Mouse (Mus musculus): ENCODE results near the gene Wdr59. TPM values are rescaled to one million over a fixed set of nuclear protein-coding genes. Genes with fewer than 3 reads are reported as not detected.
"Not testable (repeated sequence)": the region's sequence is repeated elsewhere in the genome, so short reads cannot be mapped to it uniquely, and the experiment has no call there.

Gene Wdr59
- polyA plus RNA-seq, 1 experiment from 2014 or later = 6.0 TPM

- Histone ChIP-seq H3K4me2 (replicated peaks) (no peak overlapping the region), H3K9ac (replicated peaks) (no peak overlapping the region), H3K36me3 (no peaks in the 10 kb centered on the region), H3K27ac (replicated peaks) (no peak overlapping the region), H3K27me3 (no peaks in the 10 kb centered on the region), H3K4me3 (no peak overlapping the region), H3K9me3 (no peaks in the 10 kb centered on the region), H3K4me1 (peaks cover 2% of the 10 kb centered on the region; the same call in 1 of the 2 replicates)
- 78% methylated on average over 8 of the region's 8 CpGs for WGBS
- ATAC-seq (ENCODE audit: low FRiP score, low read depth) = no peak
Measured at GRCm38 (mm10) chr8:111513446-111513845, 8.4 kb downstream of the Wdr59 start.

- Histone ChIP-seq H3K36me3 (no peaks in the 10 kb centered on the region), H3K4me1 (peaks cover 3% of the 10 kb centered on the region; the same call in 1 of the 2 replicates), H3K27me3 (no peaks in the 10 kb centered on the region), H3K4me3 (no peak overlapping the region), H3K9me3 (no peaks in the 10 kb centered on the region), H3K4me2 (replicated peaks) (no peak overlapping the region), H3K27ac (replicated peaks) (no peak overlapping the region), H3K9ac (replicated peaks) (no peak overlapping the region)
- 84% methylated on average over 7 of the region's 7 CpGs for WGBS
- no peak for ATAC-seq (ENCODE audit: low FRiP score, low read depth)
Measured at GRCm38 (mm10) chr8:111512941-111513340, 9.0 kb downstream of the Wdr59 start.

GRCm38 (mm10) chr8:111510401-111510800 lies 11.5 kb downstream of the Wdr59 start:
- peaks cover 3% of the 10 kb centered on the region; the same call in 1 of the 2 replicates for H3K4me1 ChIP-seq
- ATAC-seq (ENCODE audit: low FRiP score, low read depth) = no peak

GRCm38 (mm10) chr8:111509278-111509677 lies 12.6 kb downstream of the Wdr59 start:
- Histone ChIP-seq H3K9me3 (no peaks in the 10 kb centered on the region), H3K27ac (replicated peaks) (no peak overlapping the region)

More at GRCm38 (mm10) chr8:111510401-111510800, 11.5 kb downstream of the Wdr59 start:
- Histone ChIP-seq H3K9me3 (no peaks in the 10 kb centered on the region), H3K27me3 (no peaks in the 10 kb centered on the region), H3K4me3 (no peak overlapping the region), H3K9ac (replicated peaks) (no peak overlapping the region), H3K36me3 (no peaks in the 10 kb centered on the region), H3K4me2 (replicated peaks) (no peak overlapping the region), H3K27ac (replicated peaks) (no peak overlapping the region)
- WGBS = 77% methylated on average over 4 of the region's 4 CpGs

GRCm38 (mm10) chr8:111508566-111508965 lies 13.3 kb downstream of the Wdr59 start:
- Histone ChIP-seq H3K9me3 (no peaks in the 10 kb centered on the region), H3K27ac (replicated peaks) (no peak overlapping the region), H3K9ac (replicated peaks) (no peak overlapping the region), H3K4me2 (replicated peaks) (no peak overlapping the region), H3K4me3 (no peak overlapping the region), H3K4me1 (peaks cover 3% of the 10 kb centered on the region; the same call in 1 of the 2 replicates), H3K36me3 (peaks cover 3% of the 10 kb centered on the region; the same call in 1 of the 2 replicates), H3K27me3 (no peaks in the 10 kb centered on the region)
- no peak for ATAC-seq (ENCODE audit: low FRiP score, low read depth)
- WGBS = 47% methylated on average over 2 of the region's 2 CpGs

More at GRCm38 (mm10) chr8:111509278-111509677, 12.6 kb downstream of the Wdr59 start:
- Histone ChIP-seq H3K4me1 (peaks cover 3% of the 10 kb centered on the region; the same call in 1 of the 2 replicates), H3K36me3 (peaks cover 2% of the 10 kb centered on the region; the same call in 1 of the 2 replicates), H3K27me3 (no peaks in the 10 kb centered on the region), H3K4me3 (no peak overlapping the region), H3K9ac (replicated peaks) (no peak overlapping the region), H3K4me2 (replicated peaks) (no peak overlapping the region)
- no peak for ATAC-seq (ENCODE audit: low FRiP score, low read depth)
- WGBS = 88% methylated on average over 11 of the region's 11 CpGs

- Histone ChIP-seq H3K4me2 (replicated peaks) (no peak overlapping the region), H3K4me3 (no peak overlapping the region), H3K27me3 (no peaks in the 10 kb centered on the region), H3K9ac (replicated peaks) (no peak overlapping the region), H3K27ac (replicated peaks) (no peak overlapping the region), H3K9me3 (no peaks in the 10 kb centered on the region), H3K36me3 (peaks cover 14% of the 10 kb centered on the region), H3K4me1 (no peaks in the 10 kb centered on the region)
- 74% methylated on average over 11 of the region's 11 CpGs for WGBS
- ATAC-seq (ENCODE audit: low FRiP score, low read depth) = no peak
Measured at GRCm38 (mm10) chr8:111501724-111502464, 20.0 kb downstream of the Wdr59 start.

- not testable (repeated sequence) for ATAC-seq (ENCODE audit: low FRiP score, low read depth); H3K27ac ChIP-seq (replicated peaks); H3K27me3 ChIP-seq; H3K4me2 ChIP-seq (replicated peaks); H3K9ac ChIP-seq (replicated peaks); H3K4me3 ChIP-seq; H3K9me3 ChIP-seq; H3K4me1 ChIP-seq
- H3K36me3 ChIP-seq = peaks cover 19% of the 10 kb centered on the region; the same call in 1 of the 2 replicates
- 92% methylated on average over 6 of the region's 6 CpGs for WGBS
Measured at GRCm38 (mm10) chr8:111498249-111498648, 23.6 kb downstream of the Wdr59 start.

GRCm38 (mm10) chr8:111496326-111496725 lies 25.6 kb downstream of the Wdr59 start:
- no peak for ATAC-seq (ENCODE audit: low FRiP score, low read depth)
- H3K27me3 ChIP-seq = no peaks in the 10 kb centered on the region
- no peaks in the 10 kb centered on the region for H3K9me3 ChIP-seq
- H3K27ac ChIP-seq (replicated peaks) = no peak overlapping the region
- 87% methylated on average over 7 of the region's 7 CpGs for WGBS
- H3K9ac ChIP-seq (replicated peaks) = no peak overlapping the region
- no peak overlapping the region for H3K4me3 ChIP-seq
- no peak overlapping the region for H3K4me2 ChIP-seq (replicated peaks)
- no peaks in the 10 kb centered on the region for H3K4me1 ChIP-seq
- peaks cover 19% of the 10 kb centered on the region; the same call in 1 of the 2 replicates for H3K36me3 ChIP-seq

GRCm38 (mm10) chr8:111493176-111493575 lies 28.7 kb downstream of the Wdr59 start:
- WGBS = 90% methylated on average over 3 of the region's 3 CpGs
- no peaks in the 10 kb centered on the region for H3K4me1 ChIP-seq
- H3K36me3 ChIP-seq = peaks cover 18% of the 10 kb centered on the region
- no peak overlapping the region for H3K4me2 ChIP-seq (replicated peaks)
- H3K27me3 ChIP-seq = no peaks in the 10 kb centered on the region
- no peaks in the 10 kb centered on the region for H3K9me3 ChIP-seq
- H3K4me3 ChIP-seq = no peak overlapping the region
- no peak overlapping the region for H3K27ac ChIP-seq (replicated peaks)
- H3K9ac ChIP-seq (replicated peaks) = no peak overlapping the region
- no peak for ATAC-seq (ENCODE audit: low FRiP score, low read depth)

- H3K4me2 ChIP-seq (replicated peaks) = no peak overlapping the region
- no peak overlapping the region for H3K4me3 ChIP-seq
- no peaks in the 10 kb centered on the region for H3K27me3 ChIP-seq
- H3K4me1 ChIP-seq = no peaks in the 10 kb centered on the region
- peaks cover 13% of the 10 kb centered on the region for H3K36me3 ChIP-seq
- H3K27ac ChIP-seq (replicated peaks) = no peak overlapping the region
- H3K9me3 ChIP-seq = no peaks in the 10 kb centered on the region
- 92% methylated on average over 9 of the region's 9 CpGs for WGBS
- H3K9ac ChIP-seq (replicated peaks) = no peak overlapping the region
- no peak for ATAC-seq (ENCODE audit: low FRiP score, low read depth)
Measured at GRCm38 (mm10) chr8:111492508-111492907, 29.4 kb downstream of the Wdr59 start.

- Histone ChIP-seq H3K36me3 (peaks cover 12% of the 10 kb centered on the region), H3K27me3 (no peaks in the 10 kb centered on the region), H3K4me2 (replicated peaks) (no peak overlapping the region), H3K27ac (replicated peaks) (peak overlapping the region; percentile 36; the same call in 1 of the 2 replicates), H3K4me3 (no peak overlapping the region), H3K9me3 (no peaks in the 10 kb centered on the region), H3K4me1 (no peaks in the 10 kb centered on the region), H3K9ac (replicated peaks) (no peak overlapping the region)
- no peak for ATAC-seq (ENCODE audit: low FRiP score, low read depth)
- 84% methylated on average over 7 of the region's 7 CpGs for WGBS
Measured at GRCm38 (mm10) chr8:111491191-111491590, 30.7 kb downstream of the Wdr59 start.

GRCm38 (mm10) chr8:111490034-111490591 lies 31.8 kb downstream of the Wdr59 start:
- WGBS = 89% methylated on average over 10 of the region's 10 CpGs

More at GRCm38 (mm10) chr8:111490034-111490591, 31.8 kb downstream of the Wdr59 start:
- Histone ChIP-seq H3K4me1 (no peaks in the 10 kb centered on the region), H3K9ac (replicated peaks) (no peak overlapping the region), H3K27ac (replicated peaks) (no peak overlapping the region), H3K4me3 (no peak overlapping the region), H3K27me3 (no peaks in the 10 kb centered on the region), H3K4me2 (replicated peaks) (no peak overlapping the region), H3K9me3 (no peaks in the 10 kb centered on the region), H3K36me3 (peaks cover 12% of the 10 kb centered on the region)
- ATAC-seq (ENCODE audit: low FRiP score, low read depth) = no peak
